Mouse (Mus musculus) intestine, postnatal 0 days (tissue): ENCODE data around the gene Ccdc177. TPM values are rescaled to one million over a fixed set of nuclear protein-coding genes. Genes with fewer than 3 reads are reported as not detected.

Source experiments
- ATAC-seq: fragments of 200-750 bp; cut with Nextera tagmentation; 2 replicates; pipeline ENCODE4 v1.8.0; 2017; ENCODE audit warnings: mild to moderate bottlenecking, moderate TSS enrichment, moderate library complexity
- H3K27ac ChIP-seq: fragments of 300-500 bp; sonication (generic); 2 replicates; pipeline ENCODE4 v1.5.1; 2014; ENCODE audit warnings: mild to moderate bottlenecking, low read depth, low read length, moderate library complexity
- H3K27me3 ChIP-seq: fragments of 300-500 bp; sonication (generic); replicated peaks from 2 replicates; pipeline ENCODE4 v1.6.1; 2014; ENCODE audit warnings: low read length, mixed read lengths; ENCODE audit not compliant: control insufficient read depth, insufficient read depth
- H3K36me3 ChIP-seq: fragments of 300-500 bp; sonication (generic); 2 replicates; pipeline ENCODE4 v1.6.1; 2014; ENCODE audit warnings: mild to moderate bottlenecking, moderate library complexity; ENCODE audit not compliant: control insufficient read depth, insufficient read depth
- H3K4me1 ChIP-seq: fragments of 300-500 bp; sonication (generic); replicated peaks from 2 replicates; pipeline ENCODE4 v1.6.1; 2014; ENCODE audit warnings: antibody characterized with exemption, low read length, mixed read lengths; ENCODE audit not compliant: control insufficient read depth, insufficient read depth
- H3K4me2 ChIP-seq: fragments of 300-500 bp; sonication (generic); replicated peaks from 2 replicates; pipeline ENCODE4 v1.6.1; 2014; ENCODE audit warnings: low read depth, mild to moderate bottlenecking, moderate library complexity
- H3K4me3 ChIP-seq: fragments of 300-500 bp; sonication (generic); 2 replicates; pipeline ENCODE4 v1.5.1; 2014; ENCODE audit warnings: low read depth, low read length
- H3K9ac ChIP-seq: fragments of 300-500 bp; sonication (generic); 2 replicates; pipeline ENCODE4 v1.6.1; 2014; ENCODE audit warnings: mild to moderate bottlenecking, low read depth, low read length
- H3K9me3 ChIP-seq: fragments of 300-500 bp; sonication (generic); 2 replicates; pipeline ENCODE4 v1.6.1; 2016; ENCODE audit warnings: mixed run types; ENCODE audit not compliant: control insufficient read depth
- CTCF ChIP-seq: sonication (generic); IDR thresholded peaks from 2 replicates; pipeline ENCODE4 v1.5.1; 2016; ENCODE audit warnings: low read depth, mild to moderate bottlenecking, control low read depth, antibody characterized with exemption, moderate library complexity
- WGBS: fragments of 180-500 bp; shearing (Covaris S2); extraction: QIAGEN DNeasy Blood & Tissue Kit; methylation state at CpG from one replicate; pipeline ENCODE4 v1.1.7; 2014; 5-methylcytosine and 5-hydroxymethylcytosine counted together
- polyA plus RNA-seq: library from polyadenylated mRNA; unstranded; fragments of >200 nt; fragmentation: Nextera tagmentation; extraction: Ambion mirVana; gene quantifications from 2 replicates; pipeline ENCODE4 v1.2.1, GENCODE M21; 2015

The Ccdc177 gene
- polyA plus RNA-seq, 1 experiment from 2014 or later, result 0.03 TPM

DNA sequence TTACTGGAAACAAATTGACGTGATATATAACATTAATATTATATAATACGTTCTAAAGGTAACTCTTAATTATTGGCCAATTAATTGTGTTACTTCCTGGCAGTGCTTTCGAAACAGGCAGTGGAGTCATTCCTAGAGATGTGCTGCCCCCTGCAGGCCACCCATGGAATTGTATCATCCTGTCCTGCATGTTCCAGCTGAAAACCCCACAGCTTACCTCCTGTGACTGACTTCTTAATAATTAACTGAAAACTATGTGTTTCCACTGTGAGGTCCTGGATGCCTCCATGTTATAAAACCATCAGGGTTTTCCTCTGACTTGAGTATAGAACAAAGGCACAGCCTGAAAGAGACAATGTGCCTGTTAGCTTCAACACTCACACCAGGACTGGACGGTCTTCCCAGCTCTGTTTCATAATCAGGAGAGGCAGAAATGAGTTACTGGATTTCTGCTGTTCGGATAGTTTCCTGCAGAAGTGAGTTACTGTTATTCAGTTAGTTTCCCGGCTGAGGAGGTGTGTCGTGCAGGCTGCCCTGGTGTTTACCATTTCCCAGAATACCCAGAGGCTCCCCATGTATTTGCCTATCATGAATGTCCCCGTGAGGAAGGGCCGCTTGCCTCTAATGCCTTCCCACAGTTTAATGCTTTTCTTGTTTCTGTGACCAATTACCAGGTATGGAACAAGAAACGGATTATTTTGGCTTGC lies 35.5 kb downstream of the Ccdc177 start:
- H3K27ac ChIP-seq, result no peak overlapping the region
- no peaks in the 10 kb centered on the region for H3K9me3 ChIP-seq
- peak overlapping the region; percentile 49 for H3K4me2 ChIP-seq
- peak; percentile 92 for TF ChIP-seq CTCF
- no peak overlapping the region for H3K9ac ChIP-seq
- no peaks in the 10 kb centered on the region for H3K27me3 ChIP-seq
- 14% methylated on average over 10 of the region's 10 CpGs for WGBS
- H3K36me3 ChIP-seq, result no peaks in the 10 kb centered on the region
- H3K4me1 ChIP-seq, result no peaks in the 10 kb centered on the region
- H3K4me3 ChIP-seq, result 0 out of 2 replicates have a peak overlapping the region, but pooled peaks have one; percentile 7
- ATAC-seq, result peak; percentile 59; the same call in 1 of the 2 replicates

- Histone ChIP-seq H3K4me2 (no peak overlapping the region), H3K36me3 (no peaks in the 10 kb centered on the region), H3K4me1 (no peaks in the 10 kb centered on the region), H3K27ac (no peak overlapping the region), H3K9me3 (no peaks in the 10 kb centered on the region), H3K9ac (no peak overlapping the region), H3K27me3 (no peaks in the 10 kb centered on the region), H3K4me3 (no peak overlapping the region)
- no peak for ATAC-seq
- 88% methylated on average over 15 of the region's 15 CpGs for WGBS
- TF ChIP-seq CTCF, result no peak
These were observed 39.0 kb downstream of the Ccdc177 start for GRCm38 (mm10) chr12:80721458-80721857.

GRCm38 (mm10) chr12:80720507-80720906 lies 40.0 kb downstream of the Ccdc177 start:
- no peaks in the 10 kb centered on the region for H3K9me3 ChIP-seq
- no peaks in the 10 kb centered on the region for H3K27me3 ChIP-seq
- H3K4me2 ChIP-seq, result no peak overlapping the region
- WGBS, result 81% methylated on average over 12 of the region's 12 CpGs
- no peaks in the 10 kb centered on the region for H3K36me3 ChIP-seq
- H3K27ac ChIP-seq, result no peak overlapping the region
- no peak for TF ChIP-seq CTCF
- no peaks in the 10 kb centered on the region for H3K4me1 ChIP-seq
- no peak for ATAC-seq
- H3K9ac ChIP-seq, result no peak overlapping the region
- no peak overlapping the region for H3K4me3 ChIP-seq

DNA sequence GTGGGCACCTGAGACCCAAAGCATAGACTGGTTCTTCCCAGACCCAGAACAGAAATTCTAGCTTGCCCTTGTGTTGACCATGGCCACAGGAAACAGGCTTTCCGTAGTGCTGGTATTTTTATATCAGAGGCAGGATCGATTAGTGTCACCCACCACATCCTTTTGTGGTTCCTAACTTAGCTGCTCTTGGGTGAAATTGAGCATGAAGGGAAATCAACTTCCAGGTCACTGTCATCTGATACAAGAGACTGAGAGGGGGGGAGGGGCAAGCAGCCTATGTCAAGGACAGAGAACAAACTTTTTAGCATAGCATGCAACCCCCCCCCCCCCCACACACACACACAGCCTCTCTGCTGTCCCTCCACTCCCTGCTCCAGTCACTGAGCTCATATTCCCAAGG lies 41.3 kb downstream of the Ccdc177 start:
- Histone ChIP-seq H3K36me3 (no peaks in the 10 kb centered on the region), H3K27me3 (no peaks in the 10 kb centered on the region), H3K27ac (no peak overlapping the region), H3K4me3 (no peak overlapping the region), H3K9ac (no peak overlapping the region), H3K9me3 (no peaks in the 10 kb centered on the region), H3K4me1 (no peaks in the 10 kb centered on the region), H3K4me2 (no peak overlapping the region)
- TF ChIP-seq CTCF, result no peak
- ATAC-seq, result no peak
- WGBS, result 85% methylated on average over 2 of the region's 2 CpGs

DNA sequence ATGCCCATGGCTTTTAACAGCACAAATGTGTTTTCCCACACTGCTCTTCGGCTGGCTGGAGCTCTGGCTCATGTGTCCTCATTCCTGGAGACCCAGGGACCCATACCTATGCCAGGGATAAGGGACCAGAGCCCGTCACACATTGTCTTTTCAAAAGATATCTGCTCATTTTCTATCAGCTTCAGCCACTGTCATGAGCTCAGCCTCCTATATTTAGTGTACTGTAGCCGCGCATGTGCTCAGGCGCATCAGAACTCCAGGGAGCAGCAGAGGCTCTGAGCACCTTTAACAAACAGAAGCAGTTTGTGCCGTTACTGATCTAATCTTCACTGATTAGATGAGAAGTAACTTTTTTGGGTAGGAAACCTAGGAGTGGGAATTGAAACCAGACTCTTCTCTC lies 44.6 kb downstream of the Ccdc177 start:
- no peak overlapping the region for H3K4me2 ChIP-seq
- no peak for ATAC-seq
- no peak overlapping the region for H3K4me3 ChIP-seq
- H3K9ac ChIP-seq, result no peak overlapping the region
- H3K4me1 ChIP-seq, result no peaks in the 10 kb centered on the region
- H3K36me3 ChIP-seq, result no peaks in the 10 kb centered on the region
- TF ChIP-seq CTCF, result no peak
- no peaks in the 10 kb centered on the region for H3K27me3 ChIP-seq
- no peaks in the 10 kb centered on the region for H3K9me3 ChIP-seq
- H3K27ac ChIP-seq, result no peak overlapping the region
- WGBS, result 69% methylated on average over 6 of the region's 6 CpGs

- no peaks in the 10 kb centered on the region for H3K4me1 ChIP-seq
- H3K4me2 ChIP-seq, result no peak overlapping the region
- H3K27ac ChIP-seq, result no peak overlapping the region
- 43% methylated on average over 6 of the region's 6 CpGs for WGBS
- TF ChIP-seq CTCF, result no peak
- H3K9ac ChIP-seq, result no peak overlapping the region
- no peaks in the 10 kb centered on the region for H3K36me3 ChIP-seq
- no peak for ATAC-seq
- H3K27me3 ChIP-seq, result no peaks in the 10 kb centered on the region
- H3K4me3 ChIP-seq, result no peak overlapping the region
- no peaks in the 10 kb centered on the region for H3K9me3 ChIP-seq
These were observed 53.4 kb downstream of the Ccdc177 start for GRCm38 (mm10) chr12:80706915-80707604.
